Mouse (Mus musculus): Measurements from ENCODE around the gene Utrn.

The Utrn gene

GRCm38 (mm10) chr10:12836048-12836816, 32.9 kb downstream of the Utrn start:
- no peak for DNase-seq (ENCODE audit: low spot score in 2 of 2)

DNA sequence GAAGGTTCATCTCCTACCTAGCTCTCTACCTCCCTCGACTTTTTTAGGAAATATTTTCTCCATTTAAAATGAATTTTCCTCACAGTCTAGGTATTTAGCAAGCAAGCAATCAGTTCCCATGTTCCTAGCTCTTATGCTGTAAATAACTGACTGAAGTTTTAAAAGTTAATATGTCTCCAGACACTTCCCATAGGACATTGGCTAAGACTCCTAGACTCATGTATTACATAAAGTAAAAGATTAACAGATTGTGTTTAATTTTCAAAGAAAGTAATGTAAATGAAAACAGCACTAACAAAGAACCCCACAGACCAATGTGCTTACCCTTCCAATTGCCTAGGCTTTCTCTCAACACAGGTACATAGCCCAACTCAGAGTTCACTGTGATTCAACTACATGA, 35.0 kb downstream of the Utrn start:
- DNase-seq (ENCODE audit: low spot score in 2 of 2), result no peak

- no peak for DNase-seq (ENCODE audit: low spot score in 2 of 2)
Measured at GRCm38 (mm10) chr10:12832163-12832562, 37.0 kb downstream of the Utrn start.

- DNase-seq (ENCODE audit: low spot score in 2 of 2), result no peak
Measured at GRCm38 (mm10) chr10:12827778-12828177, 41.4 kb downstream of the Utrn start.

GRCm38 (mm10) chr10:12827306-12827705, 41.9 kb downstream of the Utrn start:
- DNase-seq (ENCODE audit: low spot score in 2 of 2), result no peak

DNA sequence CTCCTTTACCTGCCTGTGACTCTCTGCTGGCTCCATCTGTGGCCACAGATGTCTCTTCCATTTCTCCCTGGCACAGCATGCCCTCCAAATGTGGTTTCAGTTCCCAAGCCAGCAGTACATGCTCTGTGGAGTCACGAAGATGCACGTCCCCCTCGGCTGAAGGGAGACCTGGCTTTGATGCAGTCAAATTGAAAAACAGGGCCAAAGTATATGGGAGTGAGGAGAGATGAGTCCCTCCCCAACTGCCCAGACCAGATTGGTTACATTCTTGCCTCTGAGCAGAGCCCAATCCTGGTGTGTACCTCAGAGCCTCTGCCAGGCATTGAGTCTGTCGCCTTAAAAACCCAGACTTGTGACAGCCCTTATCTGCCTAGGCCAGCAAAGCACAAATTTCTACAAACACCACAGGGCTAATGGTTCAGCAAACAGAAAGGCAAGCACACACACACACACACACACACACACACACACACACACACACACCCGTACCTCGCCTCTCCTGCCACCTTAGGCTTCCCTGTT, 42.3 kb downstream of the Utrn start:
- DNase-seq (ENCODE audit: low spot score in 2 of 2), result no peak

- no peak for DNase-seq (ENCODE audit: low spot score in 2 of 2)
Measured at GRCm38 (mm10) chr10:12824386-12824785, 44.8 kb downstream of the Utrn start.

GRCm38 (mm10) chr10:12823437-12824219, 45.5 kb downstream of the Utrn start:
- no peak for DNase-seq (ENCODE audit: low spot score in 2 of 2)

GRCm38 (mm10) chr10:12820978-12821735, 48.0 kb downstream of the Utrn start:
- DNase-seq (ENCODE audit: low spot score in 2 of 2), result no peak

GRCm38 (mm10) chr10:12817409-12817808, 51.8 kb downstream of the Utrn start:
- DNase-seq (ENCODE audit: low spot score in 2 of 2), result no peak

DNA sequence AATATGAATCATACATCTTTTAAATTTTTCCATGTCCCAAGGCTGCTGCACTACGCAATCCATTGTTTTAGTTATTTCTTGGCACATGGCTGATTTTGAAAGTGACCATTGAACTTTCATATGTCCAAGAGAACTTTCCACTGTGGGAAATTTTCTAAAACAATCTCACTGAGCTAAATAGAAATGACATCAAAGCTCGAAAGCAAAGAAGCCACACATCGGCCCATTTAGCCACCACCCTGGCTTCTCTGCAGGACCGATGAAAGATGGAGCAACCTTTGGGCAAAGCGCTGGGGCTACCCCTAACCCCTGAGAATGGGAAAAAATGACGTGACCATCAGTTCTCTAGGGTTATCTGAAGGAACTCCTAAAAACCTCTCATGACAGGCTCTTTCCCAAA, 52.6 kb downstream of the Utrn start:
- DNase-seq (ENCODE audit: low spot score in 2 of 2), result no peak

GRCm38 (mm10) chr10:12814411-12814810, 54.8 kb downstream of the Utrn start:
- no peak for DNase-seq (ENCODE audit: low spot score in 2 of 2)

DNA sequence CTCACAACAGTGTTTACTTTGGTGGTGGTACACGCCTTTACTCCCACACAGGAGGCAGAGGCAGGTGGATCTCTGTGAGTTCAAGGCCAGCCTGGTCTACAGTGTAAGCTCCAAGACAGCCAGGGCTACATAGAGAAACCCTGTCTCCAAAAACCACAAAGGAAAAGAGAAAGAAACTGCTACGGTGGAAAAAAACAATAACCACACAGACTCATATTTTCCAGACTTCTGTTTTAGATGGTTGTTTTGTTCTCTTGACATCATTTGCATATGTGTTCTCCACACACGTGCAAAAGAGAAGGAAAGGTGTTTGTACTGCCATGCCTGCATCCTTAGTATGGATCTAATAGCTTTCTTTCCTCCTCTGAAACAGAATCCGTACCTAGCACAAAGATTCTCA, 55.3 kb downstream of the Utrn start:
- no peak for DNase-seq (ENCODE audit: low spot score in 2 of 2)

- DNase-seq (ENCODE audit: low spot score in 2 of 2), result no peak
Measured at GRCm38 (mm10) chr10:12813211-12813811, 55.9 kb downstream of the Utrn start.

DNA sequence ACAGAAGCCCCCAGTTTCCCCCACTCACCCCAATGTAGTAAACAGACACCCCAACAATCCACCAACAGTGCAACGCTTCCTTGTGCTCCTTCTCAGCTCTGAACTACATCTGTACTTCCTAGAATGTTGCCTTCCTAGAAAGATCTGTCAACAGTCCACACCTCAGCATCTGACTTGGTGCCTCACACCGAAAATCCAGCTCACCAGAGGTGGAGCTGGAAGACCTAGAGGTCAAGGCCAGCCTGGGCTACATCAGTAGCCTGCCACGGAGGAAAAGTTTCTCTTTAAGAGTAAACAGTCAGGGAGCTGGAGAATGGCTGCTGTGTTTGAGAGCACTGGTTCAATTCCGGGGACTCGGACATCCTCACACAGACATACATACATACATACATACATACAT, 56.5 kb downstream of the Utrn start:
- no peak for DNase-seq (ENCODE audit: low spot score in 2 of 2)

DNA sequence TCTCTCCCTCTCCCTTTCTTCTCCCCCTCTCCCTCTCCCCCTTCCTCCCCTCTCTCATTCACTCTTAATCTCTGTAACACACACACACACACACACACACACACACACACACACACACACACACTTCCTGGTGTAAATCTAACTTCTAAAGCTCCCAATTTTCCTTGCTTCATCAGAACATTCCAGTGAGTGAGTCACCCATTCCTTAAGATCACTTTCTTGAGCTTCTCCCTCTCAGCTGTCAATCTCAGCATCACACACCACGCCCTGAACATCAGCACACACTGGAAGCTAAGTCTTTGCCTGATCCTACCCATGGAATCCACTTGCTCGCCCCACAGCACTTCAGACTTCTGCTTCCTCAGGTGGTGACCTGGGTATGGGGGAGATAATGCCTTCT, 58.3 kb downstream of the Utrn start:
- DNase-seq (ENCODE audit: low spot score in 2 of 2), result no peak

- DNase-seq (ENCODE audit: low spot score in 2 of 2), result no peak
Measured at GRCm38 (mm10) chr10:12809702-12810101, 59.5 kb downstream of the Utrn start.

GRCm38 (mm10) chr10:12808467-12808866, 60.7 kb downstream of the Utrn start:
- DNase-seq (ENCODE audit: low spot score in 2 of 2), result no peak

DNA sequence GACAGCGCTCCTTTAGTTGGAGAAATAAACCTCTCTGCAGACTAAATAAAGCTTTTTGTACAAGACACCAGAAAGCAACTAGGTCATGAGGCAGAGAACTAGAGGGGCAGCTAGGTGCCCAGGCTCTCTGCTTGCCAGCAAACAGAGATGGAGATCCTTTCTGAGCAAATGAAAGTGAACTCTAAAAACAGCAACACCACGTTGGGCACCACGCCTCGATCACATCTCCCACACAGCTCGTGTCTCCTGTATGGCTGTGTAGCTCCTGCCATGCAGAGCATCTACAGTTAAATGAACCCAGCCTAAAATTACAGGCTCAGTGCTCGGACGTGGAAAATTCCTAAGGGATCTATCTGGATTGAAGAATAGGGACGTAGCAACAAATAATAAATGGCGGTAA, 61.5 kb downstream of the Utrn start:
- DNase-seq (ENCODE audit: low spot score in 2 of 2), result no peak

- no peak for DNase-seq (ENCODE audit: low spot score in 2 of 2)
Measured at GRCm38 (mm10) chr10:12805826-12806225, 63.3 kb downstream of the Utrn start.

GRCm38 (mm10) chr10:12803939-12804338, 65.2 kb downstream of the Utrn start:
- no peak for DNase-seq (ENCODE audit: low spot score in 2 of 2)

DNA sequence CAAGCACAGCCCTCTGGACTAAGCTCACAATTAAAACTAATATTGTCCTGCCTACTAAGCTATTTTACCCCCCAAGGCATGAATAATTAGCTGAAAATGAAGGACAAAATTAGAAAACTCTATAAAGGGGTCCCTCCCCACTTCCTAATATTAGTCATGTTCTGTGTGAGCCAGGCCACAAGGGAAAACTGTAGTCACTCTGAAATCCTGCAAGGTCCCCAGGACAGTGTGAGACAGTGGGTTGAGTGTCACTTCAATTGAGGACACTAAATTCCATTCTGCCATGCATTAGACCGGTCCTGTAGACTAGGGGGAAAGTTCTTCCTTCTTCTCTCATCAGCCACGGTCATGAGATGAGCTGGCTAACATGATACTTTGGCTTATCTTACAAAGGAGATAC, 69.7 kb downstream of the Utrn start:
- no peak for DNase-seq (ENCODE audit: low spot score in 2 of 2)

Data from frontal cortex, postnatal 25 days (tissue).